Mouse (Mus musculus) inflammation-experienced regulatory T-cells, adult 6 months (primary cell): Measurements from ENCODE around the gene Ilk. TPM values are rescaled to one million over a fixed set of nuclear protein-coding genes. Genes with fewer than 3 reads are reported as not detected.

Experiments
- ATAC-seq: one replicate; pipeline ENCODE4 v1.8.0; 2017
- polyA plus RNA-seq, 3 experiments: library from polyadenylated mRNA; unstranded; fragments of 100-300 nt; shearing (Covaris generic); gene quantifications; one replicate each; pipeline ENCODE4 v1.2.1; 2017

Gene Ilk
- polyA plus RNA-seq, 3 experiments from 2014 or later: 152 to 175 (median 153) TPM

DNA sequence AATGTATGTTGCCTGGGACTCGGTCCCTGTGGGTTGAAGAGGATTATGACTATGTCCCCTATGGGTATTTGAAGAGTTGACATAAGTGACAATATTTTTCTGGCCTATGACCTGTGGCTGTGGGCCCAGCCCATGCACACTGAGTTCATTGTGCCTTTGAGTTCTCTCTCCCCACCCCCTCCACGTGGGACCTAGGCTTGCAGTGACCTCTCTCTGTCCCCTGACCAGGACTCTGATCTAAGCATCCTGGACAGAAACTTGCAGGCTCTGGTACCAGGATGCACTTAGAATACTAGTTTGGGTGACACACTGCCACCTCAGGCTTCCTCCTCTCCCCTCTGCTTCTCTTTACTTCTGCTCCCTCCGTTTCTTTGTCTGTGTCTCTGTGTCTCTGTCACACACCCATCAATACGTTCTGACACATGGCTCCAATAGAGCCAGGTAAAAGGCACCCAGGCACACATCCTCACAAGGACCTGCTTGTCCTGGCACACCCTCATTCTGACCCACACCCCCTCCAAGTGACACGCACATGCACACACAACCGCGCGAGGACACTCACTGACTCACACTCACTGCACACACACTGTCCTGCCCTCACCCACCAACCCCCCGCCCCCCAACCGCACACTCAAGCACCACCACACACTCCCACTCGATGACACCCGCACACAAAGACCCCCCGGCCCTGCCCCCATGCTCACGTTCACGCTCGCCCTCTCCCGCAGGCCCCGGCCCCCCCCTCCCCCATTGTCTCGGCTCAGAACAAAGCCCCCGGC, 50.3 kb downstream of the Ilk start:
- no peak for ATAC-seq

DNA sequence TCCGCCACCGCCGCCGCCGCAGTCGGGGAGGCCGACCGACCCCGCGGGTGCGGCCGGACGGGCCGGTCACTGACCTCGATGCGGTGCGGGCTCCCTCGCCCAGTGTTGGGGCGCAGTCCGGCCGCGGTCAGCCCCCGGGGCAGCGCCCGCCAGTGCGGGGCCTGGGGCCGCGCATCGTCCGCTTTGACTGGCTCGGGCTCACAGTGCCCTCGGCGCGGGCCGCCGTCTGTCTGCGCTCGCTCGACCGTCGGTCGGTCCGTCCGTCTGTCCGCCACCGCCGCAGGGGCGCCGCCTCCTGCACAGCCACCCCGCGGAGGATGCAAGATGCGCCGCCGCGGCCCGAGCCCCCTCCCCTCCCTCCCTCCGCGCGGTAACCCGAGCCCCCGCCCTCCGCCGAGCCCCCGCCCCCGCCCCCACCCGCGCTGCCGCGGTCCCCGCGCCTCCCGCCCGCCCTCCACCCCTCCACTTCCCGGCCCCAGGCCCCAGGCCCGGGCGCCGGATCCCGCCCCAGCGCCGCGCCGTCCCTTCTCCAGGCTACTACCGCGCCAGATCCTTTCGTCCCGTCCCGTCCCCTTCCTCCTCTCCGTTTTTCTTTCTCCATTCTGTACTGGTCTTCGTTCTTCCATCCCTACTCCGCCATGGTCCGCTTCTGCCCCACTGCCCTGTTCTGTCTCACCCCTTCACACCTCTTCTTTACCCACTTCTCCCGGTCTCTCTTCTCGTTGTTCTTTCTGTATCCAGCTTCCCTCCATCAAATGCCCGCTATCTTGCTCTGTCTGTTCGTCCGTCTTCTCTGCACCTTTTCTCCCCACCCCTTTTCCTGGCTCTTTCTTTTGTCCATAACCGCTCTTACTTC, 51.1 kb downstream of the Ilk start, which contains the start of gene Dchs1:
TSS of gene Dchs1 (minus strand) at position 370 of the 856 bp plus-strand sequence.
- peak; percentile 37 for ATAC-seq

DNA sequence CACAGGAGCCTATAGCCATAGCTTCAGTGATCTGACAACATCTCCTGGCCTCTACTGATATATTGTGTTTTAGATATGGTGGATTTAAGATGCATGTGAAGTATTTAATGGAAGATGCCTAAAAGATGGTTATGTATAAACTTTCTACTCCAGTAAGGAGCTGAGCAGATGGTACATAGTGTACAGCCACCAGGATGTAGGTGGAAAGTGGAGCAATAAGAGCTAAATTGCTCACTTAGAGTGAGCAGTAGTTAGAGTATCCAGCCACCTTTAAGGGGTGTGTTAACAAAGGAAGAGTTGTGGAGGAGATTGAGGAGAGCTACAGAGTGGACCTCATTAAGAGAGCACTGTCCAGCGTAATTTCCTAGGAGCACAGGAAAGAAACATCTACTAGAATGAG, 54.8 kb downstream of the Ilk start:
- ATAC-seq: no peak

Other genes with a start within 250 kb of the Ilk start
- gene Smpd1, start 182.2 kb upstream of the Ilk start, polyA plus RNA-seq: 10 to 100 TPM; 15.4 to 23.7 (median 22.3) TPM
- gene Apbb1, start 154.9 kb upstream of the Ilk start, polyA plus RNA-seq: 10 to 100 TPM in 1 of 3 experiments, 1 to 10 TPM in 2; 2.9 to 10.5 (median 3.8) TPM
- not detected for gene Hpx, start 136.5 kb upstream of the Ilk start, polyA plus RNA-seq
- 1 to 10 TPM in 2 of 3 experiments, under 1 TPM in 1; 0.70 to 5.4 (median 3.3) TPM for gene Trim3, start 103.0 kb upstream of the Ilk start, polyA plus RNA-seq
- 100 to 1,000 TPM; 193 to 230 (median 222) TPM for gene Timm10b, start 96.5 kb upstream of the Ilk start, polyA plus RNA-seq
- 10 to 100 TPM; 10.3 to 12.8 (median 12.2) TPM for gene Arfip2, start 96.2 kb upstream of the Ilk start, polyA plus RNA-seq
- 10 to 100 TPM in 1 of 3 experiments, 1 to 10 TPM in 2; 4.9 to 13.7 (median 8.7) TPM for gene Gm45799, start 96.0 kb upstream of the Ilk start, polyA plus RNA-seq
- 1 to 10 TPM in 1 of 3 experiments, under 1 TPM in 2; 0.26 to 1.1 (median 0.46) TPM for gene Dnhd1, start 85.8 kb upstream of the Ilk start, polyA plus RNA-seq
- gene Rrp8, start 793 bp downstream of the Ilk start, polyA plus RNA-seq: 10 to 100 TPM; 14.9 to 21.8 (median 19.9) TPM
- gene Taf10, start 7.8 kb downstream of the Ilk start, polyA plus RNA-seq: 10 to 100 TPM; 12.4 to 25.1 (median 14.3) TPM
- 100 to 1,000 TPM in 2 of 3 experiments, 10 to 100 TPM in 1; 92.5 to 132 (median 131) TPM for gene Tpp1, start 15.6 kb downstream of the Ilk start, polyA plus RNA-seq
- gene Dchs1, start 51.1 kb downstream of the Ilk start, polyA plus RNA-seq: under 1 TPM in 1 of 3 experiments, not detected in 2; 0.08 TPM
- gene Mrpl17, start 74.5 kb downstream of the Ilk start, polyA plus RNA-seq: 100 to 1,000 TPM; 173 to 204 (median 177) TPM
- gene Gm4070, start 217.4 kb downstream of the Ilk start, polyA plus RNA-seq: 100 to 1,000 TPM; 178 to 198 (median 194) TPM